Mouse (Mus musculus) brain, embryonic 14.5 days (tissue): ENCODE measurements around the gene BC035044.

ENCODE experiments used
- CTCF ChIP-seq: fragments of 200-500 bp; IDR thresholded peaks from 2 replicates; pipeline ENCODE4 v1.5.1; 2012; ENCODE audit warnings: inconsistent platforms, mild to moderate bottlenecking, moderate library complexity, borderline replicate concordance; ENCODE audit not compliant: insufficient read depth, insufficient read length; ENCODE audit errors: extremely low read depth
- POLR2A ChIP-seq: fragments of 200-500 bp; IDR thresholded peaks from 2 replicates; pipeline ENCODE4 v1.6.1; 2012; ENCODE audit warnings: mild to moderate bottlenecking, inconsistent platforms, borderline replicate concordance; ENCODE audit not compliant: poor library complexity, insufficient read depth, insufficient read length, severe bottlenecking; ENCODE audit errors: extremely low read depth

- TF ChIP-seq POLR2A (no peak), CTCF (no peak)
Measured at GRCm38 (mm10) chr6:128855477-128855876, 35.4 kb downstream of the BC035044 start.
